Mouse (Mus musculus) liver, adult 2 months (tissue): ENCODE results near the gene BC067074.

ENCODE experiments used
- CTCF ChIP-seq: fragments of 200-500 bp; IDR thresholded peaks from 2 replicates; pipeline ENCODE4 v1.5.1; 2011; ENCODE audit warnings: low read depth, low read length, control low read depth
- POLR2A ChIP-seq: fragments of 200-500 bp; IDR thresholded peaks from 2 replicates; pipeline ENCODE4 v1.6.1; 2011; ENCODE audit warnings: low read length, control low read depth; ENCODE audit not compliant: insufficient read depth; ENCODE audit errors: extremely low read depth

DNA sequence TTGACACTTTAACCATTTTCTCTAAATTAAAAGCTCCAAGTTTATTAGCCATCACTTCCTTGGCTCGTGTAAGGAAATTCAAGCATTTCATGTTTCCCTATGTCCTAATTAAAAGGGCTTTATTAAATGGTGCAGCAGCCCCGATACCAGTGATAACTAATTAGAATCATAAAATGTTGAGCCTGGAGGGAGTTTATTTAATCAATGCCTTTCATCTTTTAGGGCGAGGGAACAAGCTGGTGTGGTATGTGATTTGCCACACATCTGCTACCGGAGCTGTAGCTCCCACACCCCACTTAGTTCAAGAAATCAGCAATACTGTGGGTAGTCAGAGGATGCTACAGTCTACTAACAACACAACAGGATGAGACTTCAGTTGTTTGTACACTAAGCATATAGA, 3.2 kb upstream of the BC067074 start:
- no peak for TF ChIP-seq CTCF
- no peak for TF ChIP-seq POLR2A
